Mouse (Mus musculus): ENCODE data around the gene Lrrc32. TPM values are rescaled to one million over a fixed set of nuclear protein-coding genes. Genes with fewer than 3 reads are reported as not detected.

Gene Lrrc32
- polyA plus RNA-seq, 1 experiment: 17.7 TPM

GRCm38 (mm10) chr7:98488398-98489130, 519 bp upstream of the Lrrc32 start:
- no peak overlapping the region for H3K4me3 ChIP-seq (ENCODE audit: low read depth, low read length)

GRCm38 (mm10) chr7:98489623-98490084, 571 bp downstream of the Lrrc32 start:
- Histone ChIP-seq H3K4me3 (ENCODE audit: low read depth, low read length) (peak overlapping the region; percentile 72), H3K27me3 (ENCODE audit: control insufficient read depth, insufficient read depth, low read length) (peaks cover 11% of the 10 kb centered on the region), H3K27ac (ENCODE audit: insufficient read depth, low read depth, low read length) (no peak overlapping the region; the same call in 1 of the 2 replicates), H3K36me3 (ENCODE audit: control insufficient read depth, insufficient read depth, low read length) (no peaks in the 10 kb centered on the region), H3K4me1 (ENCODE audit: control insufficient read depth, insufficient read depth, insufficient read length, low read length) (peaks cover 10% of the 10 kb centered on the region)
- TF ChIP-seq CTCF (IDR thresholded peaks at IDR 0.05; ENCODE audit: extremely low read depth, insufficient read length, insufficient replicate concordance, low read depth, low read length): no peak
- no peak for TF ChIP-seq POLR2A (IDR thresholded peaks at IDR 0.05; ENCODE audit: low read depth, low read length)
- WGBS: under 1% methylated on average over 50 of the region's 50 CpGs

More at GRCm38 (mm10) chr7:98488398-98489130, 519 bp upstream of the Lrrc32 start:
- TF ChIP-seq POLR2A (IDR thresholded peaks at IDR 0.05; ENCODE audit: low read depth, low read length) (no peak), CTCF (IDR thresholded peaks at IDR 0.05; ENCODE audit: extremely low read depth, insufficient read length, insufficient replicate concordance, low read depth, low read length) (no peak)
- Histone ChIP-seq H3K36me3 (ENCODE audit: control insufficient read depth, insufficient read depth, low read length) (no peaks in the 10 kb centered on the region), H3K4me1 (ENCODE audit: control insufficient read depth, insufficient read depth, insufficient read length, low read length) (peaks cover 5% of the 10 kb centered on the region), H3K27me3 (ENCODE audit: control insufficient read depth, insufficient read depth, low read length) (peaks cover 11% of the 10 kb centered on the region), H3K27ac (ENCODE audit: insufficient read depth, low read depth, low read length) (0 out of 2 replicates have a peak overlapping the region, but pooled peaks have one; percentile 1)
- WGBS: 81% methylated on average over 13 of the region's 13 CpGs

GRCm38 (mm10) chr7:98490328-98490727, 1.2 kb downstream of the Lrrc32 start:
- peak overlapping the region; percentile 72 for H3K4me3 ChIP-seq (ENCODE audit: low read depth, low read length)
- H3K27ac ChIP-seq (ENCODE audit: insufficient read depth, low read depth, low read length): peak overlapping the region; percentile 44
- H3K4me1 ChIP-seq (ENCODE audit: control insufficient read depth, insufficient read depth, insufficient read length, low read length): peaks cover 10% of the 10 kb centered on the region
- peaks cover 11% of the 10 kb centered on the region for H3K27me3 ChIP-seq (ENCODE audit: control insufficient read depth, insufficient read depth, low read length)
- 58% methylated on average over 4 of the region's 4 CpGs for WGBS
- no peaks in the 10 kb centered on the region for H3K36me3 ChIP-seq (ENCODE audit: control insufficient read depth, insufficient read depth, low read length)
- no peak for TF ChIP-seq POLR2A (IDR thresholded peaks at IDR 0.05; ENCODE audit: low read depth, low read length)
- TF ChIP-seq CTCF (IDR thresholded peaks at IDR 0.05; ENCODE audit: extremely low read depth, insufficient read length, insufficient replicate concordance, low read depth, low read length): no peak

- H3K4me3 ChIP-seq (ENCODE audit: low read depth, low read length): peak overlapping the region; percentile 72
- TF ChIP-seq POLR2A (IDR thresholded peaks at IDR 0.05; ENCODE audit: low read depth, low read length) (no peak), CTCF (IDR thresholded peaks at IDR 0.05; ENCODE audit: extremely low read depth, insufficient read length, insufficient replicate concordance, low read depth, low read length) (no peak)
- H3K36me3 ChIP-seq (ENCODE audit: control insufficient read depth, insufficient read depth, low read length): no peaks in the 10 kb centered on the region
- peak overlapping the region; percentile 39; the same call in 1 of the 2 replicates for H3K27ac ChIP-seq (ENCODE audit: insufficient read depth, low read depth, low read length)
- WGBS: 84% methylated on average over 6 of the region's 6 CpGs
- H3K4me1 ChIP-seq (ENCODE audit: control insufficient read depth, insufficient read depth, insufficient read length, low read length): peaks cover 10% of the 10 kb centered on the region
- H3K27me3 ChIP-seq (ENCODE audit: control insufficient read depth, insufficient read depth, low read length): peaks cover 11% of the 10 kb centered on the region
Measured at GRCm38 (mm10) chr7:98490911-98491310, 1.8 kb downstream of the Lrrc32 start.

GRCm38 (mm10) chr7:98491451-98492200, 2.5 kb downstream of the Lrrc32 start:
- no peak for TF ChIP-seq CTCF (IDR thresholded peaks at IDR 0.05; ENCODE audit: extremely low read depth, insufficient read length, insufficient replicate concordance, low read depth, low read length)
- no peak for TF ChIP-seq POLR2A (IDR thresholded peaks at IDR 0.05; ENCODE audit: low read depth, low read length)
- Histone ChIP-seq H3K4me3 (ENCODE audit: low read depth, low read length) (peak overlapping the region; percentile 48), H3K27ac (ENCODE audit: insufficient read depth, low read depth, low read length) (peak overlapping the region; percentile 47), H3K36me3 (ENCODE audit: control insufficient read depth, insufficient read depth, low read length) (no peaks in the 10 kb centered on the region), H3K4me1 (ENCODE audit: control insufficient read depth, insufficient read depth, insufficient read length, low read length) (peaks cover 10% of the 10 kb centered on the region), H3K27me3 (ENCODE audit: control insufficient read depth, insufficient read depth, low read length) (peaks cover 11% of the 10 kb centered on the region)
- 51% methylated on average over 9 of the region's 9 CpGs for WGBS

- H3K4me3 ChIP-seq (ENCODE audit: low read depth, low read length): peak overlapping the region; percentile 48
- 74% methylated on average over 5 of the region's 5 CpGs for WGBS
- TF ChIP-seq POLR2A (IDR thresholded peaks at IDR 0.05; ENCODE audit: low read depth, low read length): no peak
- no peak for TF ChIP-seq CTCF (IDR thresholded peaks at IDR 0.05; ENCODE audit: extremely low read depth, insufficient read length, insufficient replicate concordance, low read depth, low read length)
- peaks cover 11% of the 10 kb centered on the region for H3K27me3 ChIP-seq (ENCODE audit: control insufficient read depth, insufficient read depth, low read length)
- H3K27ac ChIP-seq (ENCODE audit: insufficient read depth, low read depth, low read length): peak overlapping the region; percentile 47
- H3K36me3 ChIP-seq (ENCODE audit: control insufficient read depth, insufficient read depth, low read length): no peaks in the 10 kb centered on the region
- H3K4me1 ChIP-seq (ENCODE audit: control insufficient read depth, insufficient read depth, insufficient read length, low read length): peaks cover 10% of the 10 kb centered on the region
Measured at GRCm38 (mm10) chr7:98492331-98492730, 3.2 kb downstream of the Lrrc32 start.

- Histone ChIP-seq H3K4me3 (ENCODE audit: low read depth, low read length) (no peak overlapping the region), H3K27ac (ENCODE audit: insufficient read depth, low read depth, low read length) (no peak overlapping the region), H3K4me1 (ENCODE audit: control insufficient read depth, insufficient read depth, insufficient read length, low read length) (peaks cover 10% of the 10 kb centered on the region), H3K36me3 (ENCODE audit: control insufficient read depth, insufficient read depth, low read length) (no peaks in the 10 kb centered on the region), H3K27me3 (ENCODE audit: control insufficient read depth, insufficient read depth, low read length) (peaks cover 11% of the 10 kb centered on the region)
- 64% methylated on average over 2 of the region's 2 CpGs for WGBS
- TF ChIP-seq POLR2A (IDR thresholded peaks at IDR 0.05; ENCODE audit: low read depth, low read length): 0 out of 2 replicates have a peak, but pooled peaks have one; percentile 29
- no peak for TF ChIP-seq CTCF (IDR thresholded peaks at IDR 0.05; ENCODE audit: extremely low read depth, insufficient read length, insufficient replicate concordance, low read depth, low read length)
Measured at GRCm38 (mm10) chr7:98493307-98493706, 4.2 kb downstream of the Lrrc32 start.
